Mouse (Mus musculus) MEL (cell line): ENCODE data around the gene Tiam1. TPM values are rescaled to one million over a fixed set of nuclear protein-coding genes. Genes with fewer than 3 reads are reported as not detected.

Experiments
- DNase-seq: peaks from one replicate; pipeline ENCODE4 v3.0.0; 2011; ENCODE audit warnings: low read depth, low spot score
- H3K27ac ChIP-seq: 2 replicates; pipeline ENCODE4 v1.5.1; 2012; ENCODE audit warnings: low read depth, mild to moderate bottlenecking, control low read depth, low read length, moderate library complexity; ENCODE audit not compliant: control insufficient read depth
- H3K27me3 ChIP-seq, 2 experiments: fragments of 150-350 bp in 1 of 2; sonication (generic) in 1 of 2; 2 replicates each; pipeline ENCODE4 v1.6.1; 2012; ENCODE audit warnings: low read length in 2 of 2, mild to moderate bottlenecking in 2 of 2, improper control_type of control experiment in 1 of 2, moderate library complexity in 1 of 2; ENCODE audit not compliant: insufficient read depth in 2 of 2, control insufficient read depth in 1 of 2
- H3K36me3 ChIP-seq, 2 experiments: 2 replicates each; pipeline ENCODE4 v1.6.1; 2012 to 2014; ENCODE audit warnings: low read length in 2 of 2, improper control_type of control experiment in 1 of 2, inconsistent platforms in 1 of 2, mild to moderate bottlenecking in 1 of 2; ENCODE audit not compliant: insufficient read depth in 2 of 2, control insufficient read depth in 1 of 2
- H3K4me1 ChIP-seq, 2 experiments: fragments of 150-350 bp in 1 of 2; sonication (generic) in 1 of 2; 2 replicates each; pipeline ENCODE4 v1.6.1; 2012; ENCODE audit warnings: low read length in 2 of 2, improper control_type of control experiment in 1 of 2, mild to moderate bottlenecking in 1 of 2; ENCODE audit not compliant: insufficient read depth in 2 of 2, control insufficient read depth in 1 of 2
- H3K4me3 ChIP-seq, 2 experiments: fragments of 150-350 bp in 1 of 2; sonication (generic) in 1 of 2; 2 replicates each; pipeline ENCODE4 v1.5.1; 2012; ENCODE audit warnings: low read depth in 2 of 2, low read length in 2 of 2, mild to moderate bottlenecking in 2 of 2, moderate library complexity in 2 of 2, control low read depth in 1 of 2, improper control_type of control experiment in 1 of 2; ENCODE audit not compliant: control insufficient read depth in 1 of 2, insufficient read depth in 1 of 2
- H3K79me2 ChIP-seq: 2 replicates; pipeline ENCODE4 v1.6.1; 2012; ENCODE audit warnings: mild to moderate bottlenecking, low read length, moderate library complexity; ENCODE audit not compliant: control insufficient read depth, poor library complexity, insufficient read depth
- H3K9ac ChIP-seq: 2 replicates; pipeline ENCODE4 v1.6.1; 2012; ENCODE audit warnings: low read depth, mild to moderate bottlenecking, control low read depth, low read length, moderate library complexity; ENCODE audit not compliant: control insufficient read depth, poor library complexity, severe bottlenecking
- H3K9me3 ChIP-seq: fragments of 150-350 bp; sonication (generic); replicated peaks from 2 replicates; pipeline ENCODE4 v1.6.1; 2012; ENCODE audit warnings: mild to moderate bottlenecking, low read length, improper control_type of control experiment, moderate library complexity; ENCODE audit not compliant: insufficient read depth
- BHLHE40 ChIP-seq: IDR thresholded peaks from 2 replicates; pipeline ENCODE4 v1.6.1; 2012; ENCODE audit warnings: low read depth, mild to moderate bottlenecking, inconsistent platforms, low read length, improper control_type of control experiment, borderline replicate concordance
- CHD1 ChIP-seq: IDR thresholded peaks from 2 replicates; pipeline ENCODE4 v1.6.1; 2012; ENCODE audit warnings: low read depth, mild to moderate bottlenecking, inconsistent platforms, low read length, improper control_type of control experiment
- E2F4 ChIP-seq: IDR thresholded peaks from 2 replicates; pipeline ENCODE4 v1.6.1; 2011; ENCODE audit warnings: low read depth, low read length, improper control_type of control experiment, borderline replicate concordance
- ELF1 ChIP-seq: IDR thresholded peaks from 2 replicates; pipeline ENCODE4 v1.6.1; 2014; ENCODE audit warnings: low read depth, mild to moderate bottlenecking, inconsistent platforms, low read length, improper control_type of control experiment, moderate library complexity
- EP300 ChIP-seq, 2 experiments: IDR thresholded peaks; 2 replicates each; pipeline ENCODE4 v1.6.1; 2011; ENCODE audit warnings: improper control_type of control experiment in 2 of 2, low read length in 2 of 2, low read depth in 1 of 2, mild to moderate bottlenecking in 1 of 2
- ETS1 ChIP-seq: IDR thresholded peaks from 2 replicates; pipeline ENCODE4 v1.6.1; 2012; ENCODE audit warnings: low read depth, mild to moderate bottlenecking, inconsistent platforms, low read length, improper control_type of control experiment, moderate library complexity
- GABPA ChIP-seq: IDR thresholded peaks from 2 replicates; pipeline ENCODE4 v1.6.1; 2012; ENCODE audit warnings: low read depth, mild to moderate bottlenecking, inconsistent platforms, low read length, improper control_type of control experiment, moderate library complexity
- HCFC1 ChIP-seq: IDR thresholded peaks from 2 replicates; pipeline ENCODE4 v1.6.1; 2012; ENCODE audit warnings: low read depth, mild to moderate bottlenecking, inconsistent platforms, low read length, improper control_type of control experiment, moderate library complexity
- MAFK ChIP-seq: IDR thresholded peaks from 2 replicates; pipeline ENCODE4 v1.6.1; 2011; ENCODE audit warnings: low read depth, mild to moderate bottlenecking, low read length, improper control_type of control experiment, borderline replicate concordance
- MAX ChIP-seq: IDR thresholded peaks from 2 replicates; pipeline ENCODE4 v1.6.1; 2011; ENCODE audit warnings: low read length, improper control_type of control experiment
- MEF2A ChIP-seq: IDR thresholded peaks from 2 replicates; pipeline ENCODE4 v1.6.1; 2014; ENCODE audit warnings: low read depth, mild to moderate bottlenecking, inconsistent platforms, low read length, improper control_type of control experiment; ENCODE audit not compliant: poor library complexity, insufficient replicate concordance, severe bottlenecking; ENCODE audit errors: extremely low read depth
- MYB ChIP-seq: IDR thresholded peaks from 2 replicates; pipeline ENCODE4 v1.6.1; 2011; ENCODE audit warnings: mild to moderate bottlenecking, low read depth, low read length, improper control_type of control experiment
- NRF1 ChIP-seq: IDR thresholded peaks from 2 replicates; pipeline ENCODE4 v1.6.1; 2014; ENCODE audit warnings: low read depth, mild to moderate bottlenecking, inconsistent platforms, low read length, improper control_type of control experiment, moderate library complexity; ENCODE audit not compliant: poor library complexity, insufficient read depth, severe bottlenecking
- POLR2AphosphoS2 ChIP-seq: IDR thresholded peaks from 2 replicates; pipeline ENCODE4 v1.6.1; 2011; ENCODE audit warnings: low read length, improper control_type of control experiment
- RAD21 ChIP-seq: IDR thresholded peaks from 2 replicates; pipeline ENCODE4 v1.6.1; 2011; ENCODE audit warnings: mild to moderate bottlenecking, low read depth, low read length, improper control_type of control experiment
- RCOR1 ChIP-seq: IDR thresholded peaks from 2 replicates; pipeline ENCODE4 v1.6.1; 2012; ENCODE audit warnings: low read depth, mild to moderate bottlenecking, inconsistent platforms, low read length, improper control_type of control experiment
- SIN3A ChIP-seq: IDR thresholded peaks from 2 replicates; pipeline ENCODE4 v1.6.1; 2012; ENCODE audit warnings: low read length, improper control_type of control experiment, inconsistent platforms
- TAL1 ChIP-seq: IDR thresholded peaks from 2 replicates; pipeline ENCODE4 v1.6.1; 2012; ENCODE audit warnings: mild to moderate bottlenecking, inconsistent platforms, low read length, moderate library complexity, mixed read lengths
- UBTF ChIP-seq: IDR thresholded peaks from 2 replicates; pipeline ENCODE4 v1.6.1; 2012; ENCODE audit warnings: low read depth, mild to moderate bottlenecking, inconsistent platforms, low read length, improper control_type of control experiment, moderate library complexity, borderline replicate concordance; ENCODE audit not compliant: insufficient read depth
- ZC3H11A ChIP-seq: IDR thresholded peaks from 2 replicates; pipeline ENCODE4 v1.6.1; 2012; ENCODE audit warnings: low read depth, mild to moderate bottlenecking, inconsistent platforms, low read length, improper control_type of control experiment
- ZMIZ1 ChIP-seq: IDR thresholded peaks from 2 replicates; pipeline ENCODE4 v1.6.1; 2012; ENCODE audit warnings: low read depth, mild to moderate bottlenecking, inconsistent platforms, low read length, improper control_type of control experiment, moderate library complexity
- polyA plus RNA-seq, 2 experiments: library from polyadenylated mRNA; stranded (reverse) in 1 of 2; unstranded in 1 of 2; fragments of >175 nt in 1 of 2; fragments of >200 nt in 1 of 2; gene quantifications; 2 replicates each; pipeline versions ENCODE4 v1.2.1 to v1.2.4; 2012; ENCODE audit warnings: low replicate concordance in 2 of 2, low read depth in 1 of 2; ENCODE audit not compliant: insufficient read length in 2 of 2, insufficient read depth in 1 of 2, missing spikeins in 1 of 2
- total RNA-seq: library from RNA; depleted of rRNA; stranded (reverse); fragments of 300-350 nt; gene quantifications from 2 replicates; pipeline ENCODE4 v1.2.3, GENCODE M21; 2012

The Tiam1 gene
- total and polyA plus RNA-seq, 3 experiments: 15.0 to 23.9 (median 19.9) TPM

DNA sequence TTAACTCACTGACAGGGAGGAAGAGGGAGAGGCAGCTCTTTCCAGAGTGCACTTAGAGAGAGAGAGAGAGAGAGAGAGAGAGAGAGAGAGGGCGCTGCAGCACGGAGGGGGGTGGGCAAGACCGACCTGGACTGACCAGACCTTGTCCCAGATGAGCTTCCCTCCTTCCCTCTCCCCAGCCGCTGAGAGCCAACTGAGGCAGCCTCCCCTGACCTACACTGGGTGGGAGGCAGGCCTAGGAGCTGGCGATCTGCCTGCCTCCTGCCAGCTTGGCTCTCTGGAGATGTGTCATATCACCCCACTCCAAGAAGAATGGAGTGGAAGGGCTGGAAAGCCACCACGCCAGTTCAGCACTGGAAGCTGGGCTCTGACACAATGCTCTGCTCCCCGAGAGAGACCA, 6.6 kb upstream of the Tiam1 start:
- Histone ChIP-seq H3K4me3 (no peak overlapping the region), H3K79me2 (no peaks in the 10 kb centered on the region), H3K9me3 (no peaks in the 10 kb centered on the region), H3K4me1 (no peaks in the 10 kb centered on the region; a peak in 1 of 4 replicates), H3K27ac (no peak overlapping the region), H3K36me3 (no peaks in the 10 kb centered on the region), H3K9ac (no peak overlapping the region), H3K27me3 (no peaks in the 10 kb centered on the region)
- no peak for DNase-seq
- TF ChIP-seq BHLHE40 (no peak), ETS1 (no peak), UBTF (no peak), TAL1 (no peak), SIN3A (no peak), NRF1 (no peak), E2F4 (no peak), MAX (no peak), MAFK (no peak), ZC3H11A (no peak), POLR2AphosphoS2 (no peak), EP300 (IDR thresholded peaks at IDR 0.05; ENCODE audit: low read depth in 1 of 2, low read length in 2 of 2) (no peak), CHD1 (no peak), ELF1 (no peak), HCFC1 (no peak), MYB (no peak)

DNA sequence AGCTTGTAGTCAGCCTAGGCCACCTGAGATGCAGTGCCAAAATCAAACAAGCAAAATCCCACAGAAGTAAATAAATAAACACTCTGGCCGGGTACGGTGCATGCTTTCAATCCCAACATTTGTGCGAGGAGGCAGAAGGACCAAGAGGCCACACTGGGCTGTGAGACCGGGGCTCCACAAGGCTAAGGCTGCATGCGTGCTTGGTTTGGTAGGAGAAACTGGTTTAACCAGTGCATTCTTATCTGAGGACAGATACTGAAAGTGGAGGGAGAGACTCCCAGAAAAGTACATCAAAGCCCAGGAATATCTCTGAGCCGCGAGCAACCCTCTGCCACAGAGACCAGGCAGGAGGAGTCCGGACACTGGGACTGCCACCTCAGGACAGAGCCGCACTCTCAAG, 5.8 kb upstream of the Tiam1 start:
- H3K36me3 ChIP-seq: peaks cover 0 to 5% of the 10 kb centered on the region in 2 experiments; a peak in 2 of 4 replicates

More for the DNA sequence above, 5.8 kb upstream of the Tiam1 start:
- no peak for TF ChIP-seq RAD21
- TF ChIP-seq ZMIZ1: no peak
- no peak for TF ChIP-seq UBTF
- TF ChIP-seq ZC3H11A: no peak
- TF ChIP-seq GABPA: no peak
- no peak for TF ChIP-seq MEF2A
- TF ChIP-seq POLR2AphosphoS2: no peak
- no peak for TF ChIP-seq RCOR1
- Histone ChIP-seq H3K4me3 (no peak overlapping the region), H3K4me1 (peaks cover 0 to 4% of the 10 kb centered on the region in 2 experiments; a peak in 1 of 4 replicates), H3K79me2 (no peaks in the 10 kb centered on the region; the same call in 1 of the 2 replicates), H3K27me3 (no peaks in the 10 kb centered on the region), H3K9ac (no peak overlapping the region), H3K27ac (no peak overlapping the region), H3K9me3 (no peaks in the 10 kb centered on the region)
- DNase-seq: no peak
